Mouse (Mus musculus) MEL (cell line): ENCODE data around the gene Pllp. TPM values are rescaled to one million over a fixed set of nuclear protein-coding genes. Genes with fewer than 3 reads are reported as not detected.

ENCODE experiments used
- DNase-seq: peaks from one replicate; pipeline ENCODE4 v3.0.0; 2011; ENCODE audit warnings: low read depth, low spot score
- H3K27ac ChIP-seq: 2 replicates; pipeline ENCODE4 v1.5.1; 2012; ENCODE audit warnings: low read depth, mild to moderate bottlenecking, control low read depth, low read length, moderate library complexity; ENCODE audit not compliant: control insufficient read depth
- H3K27me3 ChIP-seq, 2 experiments: fragments of 150-350 bp in 1 of 2; sonication (generic) in 1 of 2; 2 replicates each; pipeline ENCODE4 v1.6.1; 2012; ENCODE audit warnings: low read length in 2 of 2, mild to moderate bottlenecking in 2 of 2, improper control_type of control experiment in 1 of 2, moderate library complexity in 1 of 2; ENCODE audit not compliant: insufficient read depth in 2 of 2, control insufficient read depth in 1 of 2
- H3K36me3 ChIP-seq, 2 experiments: 2 replicates each; pipeline ENCODE4 v1.6.1; 2012 to 2014; ENCODE audit warnings: low read length in 2 of 2, improper control_type of control experiment in 1 of 2, inconsistent platforms in 1 of 2, mild to moderate bottlenecking in 1 of 2; ENCODE audit not compliant: insufficient read depth in 2 of 2, control insufficient read depth in 1 of 2
- H3K4me1 ChIP-seq, 2 experiments: fragments of 150-350 bp in 1 of 2; sonication (generic) in 1 of 2; 2 replicates each; pipeline ENCODE4 v1.6.1; 2012; ENCODE audit warnings: low read length in 2 of 2, improper control_type of control experiment in 1 of 2, mild to moderate bottlenecking in 1 of 2; ENCODE audit not compliant: insufficient read depth in 2 of 2, control insufficient read depth in 1 of 2
- H3K4me3 ChIP-seq, 2 experiments: fragments of 150-350 bp in 1 of 2; sonication (generic) in 1 of 2; 2 replicates each; pipeline ENCODE4 v1.5.1; 2012; ENCODE audit warnings: low read depth in 2 of 2, low read length in 2 of 2, mild to moderate bottlenecking in 2 of 2, moderate library complexity in 2 of 2, control low read depth in 1 of 2, improper control_type of control experiment in 1 of 2; ENCODE audit not compliant: control insufficient read depth in 1 of 2, insufficient read depth in 1 of 2
- H3K79me2 ChIP-seq: 2 replicates; pipeline ENCODE4 v1.6.1; 2012; ENCODE audit warnings: mild to moderate bottlenecking, low read length, moderate library complexity; ENCODE audit not compliant: control insufficient read depth, poor library complexity, insufficient read depth
- H3K9ac ChIP-seq: 2 replicates; pipeline ENCODE4 v1.6.1; 2012; ENCODE audit warnings: low read depth, mild to moderate bottlenecking, control low read depth, low read length, moderate library complexity; ENCODE audit not compliant: control insufficient read depth, poor library complexity, severe bottlenecking
- H3K9me3 ChIP-seq: fragments of 150-350 bp; sonication (generic); replicated peaks from 2 replicates; pipeline ENCODE4 v1.6.1; 2012; ENCODE audit warnings: mild to moderate bottlenecking, low read length, improper control_type of control experiment, moderate library complexity; ENCODE audit not compliant: insufficient read depth
- BHLHE40 ChIP-seq: IDR thresholded peaks from 2 replicates; pipeline ENCODE4 v1.6.1; 2012; ENCODE audit warnings: low read depth, mild to moderate bottlenecking, inconsistent platforms, low read length, improper control_type of control experiment, borderline replicate concordance
- CHD1 ChIP-seq: IDR thresholded peaks from 2 replicates; pipeline ENCODE4 v1.6.1; 2012; ENCODE audit warnings: low read depth, mild to moderate bottlenecking, inconsistent platforms, low read length, improper control_type of control experiment
- CTCF ChIP-seq, 3 experiments: IDR thresholded peaks in 2 of 3; conservative IDR thresholded peaks in 1 of 3; 2 replicates each; pipeline ENCODE4 v1.5.1; 2011 to 2012; ENCODE audit warnings: low read length in 3 of 3, low read depth in 2 of 3, mild to moderate bottlenecking in 2 of 3, improper control_type of control experiment in 1 of 3, inconsistent platforms in 1 of 3, mixed read lengths in 1 of 3, moderate library complexity in 1 of 3; ENCODE audit not compliant: control insufficient read depth in 1 of 3, insufficient read depth in 1 of 3, poor library complexity in 1 of 3, severe bottlenecking in 1 of 3
- E2F4 ChIP-seq: IDR thresholded peaks from 2 replicates; pipeline ENCODE4 v1.6.1; 2011; ENCODE audit warnings: low read depth, low read length, improper control_type of control experiment, borderline replicate concordance
- ELF1 ChIP-seq: IDR thresholded peaks from 2 replicates; pipeline ENCODE4 v1.6.1; 2014; ENCODE audit warnings: low read depth, mild to moderate bottlenecking, inconsistent platforms, low read length, improper control_type of control experiment, moderate library complexity
- EP300 ChIP-seq, 2 experiments: IDR thresholded peaks; 2 replicates each; pipeline ENCODE4 v1.6.1; 2011; ENCODE audit warnings: improper control_type of control experiment in 2 of 2, low read length in 2 of 2, low read depth in 1 of 2, mild to moderate bottlenecking in 1 of 2
- ETS1 ChIP-seq: IDR thresholded peaks from 2 replicates; pipeline ENCODE4 v1.6.1; 2012; ENCODE audit warnings: low read depth, mild to moderate bottlenecking, inconsistent platforms, low read length, improper control_type of control experiment, moderate library complexity
- HCFC1 ChIP-seq: IDR thresholded peaks from 2 replicates; pipeline ENCODE4 v1.6.1; 2012; ENCODE audit warnings: low read depth, mild to moderate bottlenecking, inconsistent platforms, low read length, improper control_type of control experiment, moderate library complexity
- JUND ChIP-seq: IDR thresholded peaks from 2 replicates; pipeline ENCODE4 v1.6.1; 2011; ENCODE audit warnings: low read depth, mild to moderate bottlenecking, improper control_type of control experiment, low read length
- KAT2A ChIP-seq: conservative IDR thresholded peaks from 2 replicates; pipeline ENCODE4 v1.6.1; 2012; ENCODE audit warnings: low read depth, low read length, improper control_type of control experiment, inconsistent platforms
- MAFK ChIP-seq: IDR thresholded peaks from 2 replicates; pipeline ENCODE4 v1.6.1; 2011; ENCODE audit warnings: low read depth, mild to moderate bottlenecking, low read length, improper control_type of control experiment, borderline replicate concordance
- MAZ ChIP-seq: IDR thresholded peaks from 2 replicates; pipeline ENCODE4 v1.6.1; 2012; ENCODE audit warnings: low read depth, mild to moderate bottlenecking, inconsistent platforms, low read length, improper control_type of control experiment
- MEF2A ChIP-seq: IDR thresholded peaks from 2 replicates; pipeline ENCODE4 v1.6.1; 2014; ENCODE audit warnings: low read depth, mild to moderate bottlenecking, inconsistent platforms, low read length, improper control_type of control experiment; ENCODE audit not compliant: poor library complexity, insufficient replicate concordance, severe bottlenecking; ENCODE audit errors: extremely low read depth
- MXI1 ChIP-seq: IDR thresholded peaks from 2 replicates; pipeline ENCODE4 v1.6.1; 2011; ENCODE audit warnings: mild to moderate bottlenecking, low read depth, low read length, improper control_type of control experiment
- MYB ChIP-seq: IDR thresholded peaks from 2 replicates; pipeline ENCODE4 v1.6.1; 2011; ENCODE audit warnings: mild to moderate bottlenecking, low read depth, low read length, improper control_type of control experiment
- NELFE ChIP-seq: IDR thresholded peaks from 2 replicates; pipeline ENCODE4 v1.6.1; 2011; ENCODE audit warnings: low read depth, low read length, improper control_type of control experiment
- NRF1 ChIP-seq: IDR thresholded peaks from 2 replicates; pipeline ENCODE4 v1.6.1; 2014; ENCODE audit warnings: low read depth, mild to moderate bottlenecking, inconsistent platforms, low read length, improper control_type of control experiment, moderate library complexity; ENCODE audit not compliant: poor library complexity, insufficient read depth, severe bottlenecking
- RAD21 ChIP-seq: IDR thresholded peaks from 2 replicates; pipeline ENCODE4 v1.6.1; 2011; ENCODE audit warnings: mild to moderate bottlenecking, low read depth, low read length, improper control_type of control experiment
- RCOR1 ChIP-seq: IDR thresholded peaks from 2 replicates; pipeline ENCODE4 v1.6.1; 2012; ENCODE audit warnings: low read depth, mild to moderate bottlenecking, inconsistent platforms, low read length, improper control_type of control experiment
- SIN3A ChIP-seq: IDR thresholded peaks from 2 replicates; pipeline ENCODE4 v1.6.1; 2012; ENCODE audit warnings: low read length, improper control_type of control experiment, inconsistent platforms
- SMC3 ChIP-seq: IDR thresholded peaks from 2 replicates; pipeline ENCODE4 v1.6.1; 2011; ENCODE audit warnings: low read depth, low read length, improper control_type of control experiment
- TBP ChIP-seq: IDR thresholded peaks from 2 replicates; pipeline ENCODE4 v1.8.0; 2011; ENCODE audit warnings: low read depth, low read length, improper control_type of control experiment
- TCF12 ChIP-seq: IDR thresholded peaks from 2 replicates; pipeline ENCODE4 v1.6.1; 2014; ENCODE audit warnings: low read depth, mild to moderate bottlenecking, inconsistent platforms, low read length, improper control_type of control experiment, moderate library complexity
- ZC3H11A ChIP-seq: IDR thresholded peaks from 2 replicates; pipeline ENCODE4 v1.6.1; 2012; ENCODE audit warnings: low read depth, mild to moderate bottlenecking, inconsistent platforms, low read length, improper control_type of control experiment
- ZKSCAN1 ChIP-seq: IDR thresholded peaks from 2 replicates; pipeline ENCODE4 v1.6.1; 2012; ENCODE audit warnings: low read depth, mild to moderate bottlenecking, inconsistent platforms, low read length, improper control_type of control experiment, moderate library complexity
- polyA plus RNA-seq, 2 experiments: library from polyadenylated mRNA; stranded (reverse) in 1 of 2; unstranded in 1 of 2; fragments of >175 nt in 1 of 2; fragments of >200 nt in 1 of 2; gene quantifications; 2 replicates each; pipeline versions ENCODE4 v1.2.1 to v1.2.4; 2012; ENCODE audit warnings: low replicate concordance in 2 of 2, low read depth in 1 of 2; ENCODE audit not compliant: insufficient read length in 2 of 2, insufficient read depth in 1 of 2, missing spikeins in 1 of 2
- total RNA-seq: library from RNA; depleted of rRNA; stranded (reverse); fragments of 300-350 nt; gene quantifications from 2 replicates; pipeline ENCODE4 v1.2.3, GENCODE M21; 2012

Pllp gene
- total and polyA plus RNA-seq, 3 experiments, result 0.06 TPM; not detected in 2

DNA sequence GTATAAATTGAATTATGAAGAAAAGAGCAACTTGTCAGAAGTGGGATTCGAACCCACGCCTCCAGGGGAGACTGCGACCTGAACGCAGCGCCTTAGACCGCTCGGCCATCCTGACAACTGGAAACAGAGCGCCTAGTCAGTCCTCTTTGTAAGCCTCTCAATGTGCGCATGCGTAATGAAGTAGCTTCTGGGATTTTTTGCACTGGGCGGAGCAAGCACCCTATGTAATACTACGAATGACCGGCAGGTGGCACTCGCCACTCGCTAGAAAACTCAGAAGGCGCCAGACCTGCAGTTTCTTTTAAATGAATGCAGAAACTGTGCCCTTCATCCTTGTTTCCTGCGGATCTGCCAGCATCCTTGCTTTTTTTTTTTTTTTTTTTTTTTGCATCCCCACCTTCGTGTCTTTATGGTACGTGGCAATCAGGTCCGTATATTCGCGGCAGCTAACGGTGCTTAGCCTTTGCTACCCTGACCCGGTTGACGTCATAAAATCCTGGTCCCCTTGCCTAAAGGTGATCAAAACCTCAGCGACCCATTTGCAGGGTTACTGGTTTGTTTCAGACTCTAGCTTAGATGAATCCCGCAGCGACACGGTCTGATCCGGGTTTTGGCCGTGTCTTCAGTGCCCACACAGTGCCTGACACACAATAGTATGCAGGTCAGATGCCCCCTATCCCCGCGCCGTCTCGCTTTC is 8.0 kb upstream of the Pllp start (continued):
- TF ChIP-seq HCFC1 (peak; percentile 51), MYB (no peak), ETS1 (no peak)

DNA sequence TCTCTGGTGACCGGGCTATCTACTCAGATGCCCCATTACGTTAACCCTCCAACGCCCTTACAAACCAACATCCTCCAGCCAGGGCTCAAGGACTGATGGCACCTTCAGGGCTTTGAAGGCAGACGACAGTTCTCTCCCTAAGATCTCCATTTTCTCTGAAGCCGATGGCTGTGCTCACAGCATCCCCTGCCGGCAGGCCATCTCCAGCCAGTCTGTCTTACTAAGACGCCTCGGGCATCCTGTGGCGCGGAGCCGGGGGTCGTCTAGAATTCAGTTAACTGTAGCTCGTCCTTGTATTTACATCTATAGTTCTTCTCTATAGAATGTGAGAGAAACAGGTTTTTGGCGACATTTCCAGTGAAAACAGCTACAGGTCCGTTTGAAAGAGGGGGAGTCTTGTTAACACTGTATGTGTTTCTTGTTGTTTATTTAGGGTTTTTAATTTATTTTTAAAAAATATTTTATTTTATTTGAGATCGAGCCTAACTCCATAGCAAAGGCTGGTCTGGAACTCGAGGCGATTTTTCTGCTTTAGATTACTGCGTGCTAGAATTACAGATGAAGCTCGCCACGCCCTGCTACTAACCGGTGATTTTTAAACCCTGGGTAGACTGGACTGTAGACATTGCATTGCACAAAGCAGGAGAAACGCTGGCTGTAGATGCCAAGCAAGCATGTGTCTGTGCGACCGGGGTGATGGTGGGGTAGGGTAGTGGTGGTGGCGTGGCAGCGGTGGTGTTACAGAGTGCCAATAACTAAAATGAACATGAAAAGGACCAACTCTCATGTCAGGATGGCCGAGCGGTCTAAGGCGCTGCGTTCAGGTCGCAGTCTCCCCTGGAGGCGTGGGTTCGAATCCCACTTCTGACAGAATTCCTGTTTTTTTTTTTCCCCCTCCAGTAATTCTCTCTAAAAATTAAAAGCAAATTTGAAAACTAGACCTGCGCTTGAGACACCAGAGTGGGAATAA is 7.1 kb upstream of the Pllp start:
- peak overlapping the region; percentile 61 for H3K9ac ChIP-seq
- peak; percentile 92 for DNase-seq
- 0 out of 4 replicates have a peak, but pooled peaks cover 0 to 2% of the 10 kb centered on the region in 2 experiments for H3K27me3 ChIP-seq
- no peaks in the 10 kb centered on the region for H3K79me2 ChIP-seq
- no peaks in the 10 kb centered on the region for H3K36me3 ChIP-seq
- H3K4me1 ChIP-seq, result peaks cover 0 to 4% of the 10 kb centered on the region in 2 experiments; a peak in 2 of 4 replicates
- peak overlapping the region; percentile 73 to 77 for H3K4me3 ChIP-seq
- H3K27ac ChIP-seq, result peak overlapping the region; percentile 30; the same call in 1 of the 2 replicates
- TF ChIP-seq TCF12 (peak; percentile 10; the same call in 1 of the 2 replicates), TBP (peak; percentile 99), NELFE (no peak), MAZ (peak; percentile 71), HCFC1 (peak; percentile 41; the same call in 1 of the 2 replicates), MAFK (peak; percentile 89; the same call in 1 of the 2 replicates), RAD21 (peak; percentile 91), ELF1 (peak; percentile 61; the same call in 1 of the 2 replicates), EP300 (IDR thresholded peaks at IDR 0.05; ENCODE audit: low read depth in 1 of 2, low read length in 2 of 2) (no peak), ZC3H11A (peak; percentile 95), ZKSCAN1 (no peak), MEF2A (no peak), NRF1 (no peak), JUND (no peak), BHLHE40 (no peak), CHD1 (no peak), E2F4 (no peak), CTCF (IDR thresholded peaks at IDR 0.05 in 2 of 3, conservative IDR thresholded peaks at IDR 0.05 in 1 of 3; ENCODE audit: control insufficient read depth in 1 of 3, insufficient read depth in 1 of 3, low read depth in 2 of 3, low read length in 3 of 3, poor library complexity in 1 of 3, severe bottlenecking in 1 of 3) (peak; percentile 93 to 97 (median 96)), SIN3A (peak; percentile 77; the same call in 1 of the 2 replicates), MXI1 (peak; percentile 54; the same call in 1 of the 2 replicates), KAT2A (no peak), RCOR1 (no peak), SMC3 (peak; percentile 93)
- no peaks in the 10 kb centered on the region for H3K9me3 ChIP-seq
